Mouse (Mus musculus): Measurements from ENCODE around the gene Tgfa. TPM values are rescaled to one million over a fixed set of nuclear protein-coding genes. Genes with fewer than 3 reads are reported as not detected.

Tgfa gene
- polyA plus RNA-seq, 1 experiment from 2014 or later = 12.3 TPM

GRCm38 (mm10) chr6:86255899-86256298 is 60.9 kb downstream of the Tgfa start:
- Histone ChIP-seq H3K4me1 (ENCODE audit: control insufficient read depth, insufficient read depth, low read length) (peaks cover 12% of the 10 kb centered on the region; the same call in 1 of the 2 replicates), H3K9me3 (ENCODE audit: control insufficient read depth, low read length) (no peaks in the 10 kb centered on the region), H3K27me3 (ENCODE audit: control insufficient read depth, insufficient read depth, low read length) (no peaks in the 10 kb centered on the region), H3K27ac (ENCODE audit: low read depth, low read length) (no peak overlapping the region), H3K4me3 (ENCODE audit: low read length) (no peak overlapping the region), H3K36me3 (ENCODE audit: control insufficient read depth, insufficient read depth, low read length) (no peaks in the 10 kb centered on the region), H3K4me2 (replicated peaks; ENCODE audit: low read depth, low read length) (no peak overlapping the region), H3K9ac (ENCODE audit: low read depth, low read length) (no peak overlapping the region)
- ATAC-seq (ENCODE audit: low FRiP score, low TSS enrichment) = peak; percentile 51; the same call in 1 of the 2 replicates
- 38% methylated on average over 9 of the region's 9 CpGs for WGBS

GRCm38 (mm10) chr6:86259242-86259641 is 64.2 kb downstream of the Tgfa start:
- H3K9ac ChIP-seq (ENCODE audit: low read depth, low read length) = no peak overlapping the region
- WGBS = 81% methylated on average over 6 of the region's 6 CpGs
- H3K27ac ChIP-seq (ENCODE audit: low read depth, low read length) = no peak overlapping the region
- H3K4me3 ChIP-seq (ENCODE audit: low read length) = no peak overlapping the region
- H3K27me3 ChIP-seq (ENCODE audit: control insufficient read depth, insufficient read depth, low read length) = no peaks in the 10 kb centered on the region
- no peak for ATAC-seq (ENCODE audit: low FRiP score, low TSS enrichment)
- H3K4me1 ChIP-seq (ENCODE audit: control insufficient read depth, insufficient read depth, low read length) = peaks cover 7% of the 10 kb centered on the region; the same call in 1 of the 2 replicates
- no peak overlapping the region for H3K4me2 ChIP-seq (replicated peaks; ENCODE audit: low read depth, low read length)
- H3K9me3 ChIP-seq (ENCODE audit: control insufficient read depth, low read length) = no peaks in the 10 kb centered on the region
- H3K36me3 ChIP-seq (ENCODE audit: control insufficient read depth, insufficient read depth, low read length) = no peaks in the 10 kb centered on the region

GRCm38 (mm10) chr6:86260322-86261050 is 65.5 kb downstream of the Tgfa start:
- 36% methylated on average over 7 of the region's 7 CpGs for WGBS
- H3K27me3 ChIP-seq (ENCODE audit: control insufficient read depth, insufficient read depth, low read length) = no peaks in the 10 kb centered on the region
- no peaks in the 10 kb centered on the region for H3K9me3 ChIP-seq (ENCODE audit: control insufficient read depth, low read length)
- H3K27ac ChIP-seq (ENCODE audit: low read depth, low read length) = no peak overlapping the region
- H3K4me1 ChIP-seq (ENCODE audit: control insufficient read depth, insufficient read depth, low read length) = peaks cover 5% of the 10 kb centered on the region; the same call in 1 of the 2 replicates
- no peak overlapping the region for H3K9ac ChIP-seq (ENCODE audit: low read depth, low read length)
- H3K4me2 ChIP-seq (replicated peaks; ENCODE audit: low read depth, low read length) = no peak overlapping the region
- H3K36me3 ChIP-seq (ENCODE audit: control insufficient read depth, insufficient read depth, low read length) = no peaks in the 10 kb centered on the region
- no peak for ATAC-seq (ENCODE audit: low FRiP score, low TSS enrichment)
- H3K4me3 ChIP-seq (ENCODE audit: low read length) = no peak overlapping the region

- Histone ChIP-seq H3K4me2 (replicated peaks; ENCODE audit: low read depth, low read length) (no peak overlapping the region), H3K4me1 (ENCODE audit: control insufficient read depth, insufficient read depth, low read length) (no peaks in the 10 kb centered on the region), H3K9me3 (ENCODE audit: control insufficient read depth, low read length) (no peaks in the 10 kb centered on the region), H3K4me3 (ENCODE audit: low read length) (no peak overlapping the region), H3K9ac (ENCODE audit: low read depth, low read length) (no peak overlapping the region), H3K27ac (ENCODE audit: low read depth, low read length) (no peak overlapping the region), H3K36me3 (ENCODE audit: control insufficient read depth, insufficient read depth, low read length) (no peaks in the 10 kb centered on the region), H3K27me3 (ENCODE audit: control insufficient read depth, insufficient read depth, low read length) (no peaks in the 10 kb centered on the region)
- WGBS = 85% methylated on average over 5 of the region's 5 CpGs
- no peak for ATAC-seq (ENCODE audit: low FRiP score, low TSS enrichment)
These were observed 71.8 kb downstream of the Tgfa start for GRCm38 (mm10) chr6:86266786-86267185.

GRCm38 (mm10) chr6:86270373-86271068 is 75.5 kb downstream of the Tgfa start:
- peak; percentile 86 for ATAC-seq (ENCODE audit: low FRiP score, low TSS enrichment)
- H3K36me3 ChIP-seq (ENCODE audit: control insufficient read depth, insufficient read depth, low read length) = no peaks in the 10 kb centered on the region
- peak overlapping the region; percentile 7; the same call in 1 of the 2 replicates for H3K27ac ChIP-seq (ENCODE audit: low read depth, low read length)

GRCm38 (mm10) chr6:86271130-86271529 is 76.1 kb downstream of the Tgfa start:
- Histone ChIP-seq H3K9me3 (ENCODE audit: control insufficient read depth, low read length) (peaks cover 4% of the 10 kb centered on the region; the same call in 1 of the 2 replicates), H3K4me3 (ENCODE audit: low read length) (no peak overlapping the region), H3K27me3 (ENCODE audit: control insufficient read depth, insufficient read depth, low read length) (no peaks in the 10 kb centered on the region), H3K4me2 (replicated peaks; ENCODE audit: low read depth, low read length) (no peak overlapping the region), H3K4me1 (ENCODE audit: control insufficient read depth, insufficient read depth, low read length) (no peaks in the 10 kb centered on the region), H3K36me3 (ENCODE audit: control insufficient read depth, insufficient read depth, low read length) (no peaks in the 10 kb centered on the region), H3K9ac (ENCODE audit: low read depth, low read length) (no peak overlapping the region), H3K27ac (ENCODE audit: low read depth, low read length) (peak overlapping the region; percentile 7; the same call in 1 of the 2 replicates)
- ATAC-seq (ENCODE audit: low FRiP score, low TSS enrichment) = no peak
- WGBS = 87% methylated on average over 5 of the region's 5 CpGs

More at GRCm38 (mm10) chr6:86270373-86271068, 75.5 kb downstream of the Tgfa start:
- H3K9ac ChIP-seq (ENCODE audit: low read depth, low read length) = 0 out of 2 replicates have a peak overlapping the region, but pooled peaks have one; percentile 28
- H3K27me3 ChIP-seq (ENCODE audit: control insufficient read depth, insufficient read depth, low read length) = no peaks in the 10 kb centered on the region
- WGBS = 46% methylated on average over 8 of the region's 8 CpGs
- no peaks in the 10 kb centered on the region for H3K4me1 ChIP-seq (ENCODE audit: control insufficient read depth, insufficient read depth, low read length)
- no peaks in the 10 kb centered on the region for H3K9me3 ChIP-seq (ENCODE audit: control insufficient read depth, low read length)
- no peak overlapping the region for H3K4me2 ChIP-seq (replicated peaks; ENCODE audit: low read depth, low read length)
- H3K4me3 ChIP-seq (ENCODE audit: low read length) = no peak overlapping the region

- H3K27me3 ChIP-seq (ENCODE audit: control insufficient read depth, insufficient read depth, low read length) = no peaks in the 10 kb centered on the region
- no peaks in the 10 kb centered on the region for H3K36me3 ChIP-seq (ENCODE audit: control insufficient read depth, insufficient read depth, low read length)
- no peak overlapping the region for H3K4me2 ChIP-seq (replicated peaks; ENCODE audit: low read depth, low read length)
- no peak overlapping the region for H3K27ac ChIP-seq (ENCODE audit: low read depth, low read length)
- no peak for ATAC-seq (ENCODE audit: low FRiP score, low TSS enrichment)
- no peak overlapping the region for H3K9ac ChIP-seq (ENCODE audit: low read depth, low read length)
- H3K4me3 ChIP-seq (ENCODE audit: low read length) = no peak overlapping the region
- WGBS = 94% methylated on average over 4 of the region's 4 CpGs
- no peaks in the 10 kb centered on the region for H3K4me1 ChIP-seq (ENCODE audit: control insufficient read depth, insufficient read depth, low read length)
- H3K9me3 ChIP-seq (ENCODE audit: control insufficient read depth, low read length) = peaks cover 4% of the 10 kb centered on the region; the same call in 1 of the 2 replicates
These were observed 80.7 kb downstream of the Tgfa start for GRCm38 (mm10) chr6:86275704-86276103.

GRCm38 (mm10) chr6:86276816-86277215 is 81.8 kb downstream of the Tgfa start:
- no peak overlapping the region for H3K4me3 ChIP-seq (ENCODE audit: low read length)
- ATAC-seq (ENCODE audit: low FRiP score, low TSS enrichment) = no peak
- no peak overlapping the region for H3K9ac ChIP-seq (ENCODE audit: low read depth, low read length)
- no peaks in the 10 kb centered on the region for H3K4me1 ChIP-seq (ENCODE audit: control insufficient read depth, insufficient read depth, low read length)
- H3K27ac ChIP-seq (ENCODE audit: low read depth, low read length) = no peak overlapping the region
- H3K9me3 ChIP-seq (ENCODE audit: control insufficient read depth, low read length) = peaks cover 4% of the 10 kb centered on the region; the same call in 1 of the 2 replicates
- no peaks in the 10 kb centered on the region for H3K36me3 ChIP-seq (ENCODE audit: control insufficient read depth, insufficient read depth, low read length)
- WGBS = 93% methylated on average over 2 of the region's 2 CpGs
- H3K4me2 ChIP-seq (replicated peaks; ENCODE audit: low read depth, low read length) = no peak overlapping the region
- no peaks in the 10 kb centered on the region for H3K27me3 ChIP-seq (ENCODE audit: control insufficient read depth, insufficient read depth, low read length)

- H3K36me3 ChIP-seq (ENCODE audit: control insufficient read depth, insufficient read depth, low read length) = no peaks in the 10 kb centered on the region
- WGBS = 68% methylated on average over 7 of the region's 7 CpGs
- H3K27me3 ChIP-seq (ENCODE audit: control insufficient read depth, insufficient read depth, low read length) = no peaks in the 10 kb centered on the region
- H3K4me2 ChIP-seq (replicated peaks; ENCODE audit: low read depth, low read length) = no peak overlapping the region
- H3K27ac ChIP-seq (ENCODE audit: low read depth, low read length) = no peak overlapping the region
- no peak for ATAC-seq (ENCODE audit: low FRiP score, low TSS enrichment)
- H3K4me1 ChIP-seq (ENCODE audit: control insufficient read depth, insufficient read depth, low read length) = no peaks in the 10 kb centered on the region
- peaks cover 4% of the 10 kb centered on the region; the same call in 1 of the 2 replicates for H3K9me3 ChIP-seq (ENCODE audit: control insufficient read depth, low read length)
- H3K4me3 ChIP-seq (ENCODE audit: low read length) = no peak overlapping the region
- H3K9ac ChIP-seq (ENCODE audit: low read depth, low read length) = no peak overlapping the region
These were observed 82.6 kb downstream of the Tgfa start for GRCm38 (mm10) chr6:86277620-86278019.
